Comparison of ENCODE assay signal across 8 mouse cellular contexts in genomic region chr1:170884978-170885561, GRCm38 (mm10). TPM values are rescaled to one million over a fixed set of nuclear protein-coding genes. Genes with fewer than 3 reads are reported as not detected.
DNase-seq lines count a peak whose midpoint lies in the region; ATAC-seq lines count a peak whose summit lies in the region.

Gene Gm26620 (plus strand): TSS chr1:170885065.
Gene Dusp12 (minus strand): TSS chr1:170885540.

- intact Hi-C loops in gastrocnemius, postnatal 14 days (cut with DNase I; ENCODE audit: low total_unique reads), result no loop called here
- intact Hi-C loops in left cerebral cortex, postnatal 10 days (cut with DNase I), result no loop called here

- ATAC-seq in inflammation-experienced regulatory T-cells, adult 6 months, result peak; percentile 97
- ATAC-seq in megakaryocyte progenitor cell, adult 5-6 weeks (replicated peaks; ENCODE audit: poor library complexity), result peak; percentile 98

- peak; percentile 92 for DNase-seq in adrenal gland, adult 2 months
- peak; percentile 96 for DNase-seq in embryo, embryonic 11 days
- peak; percentile 86 for DNase-seq in gastrocnemius, postnatal 14 days
- DNase-seq in left cerebral cortex, postnatal 10 days (ENCODE audit: extremely low spot score in 1 of 2, low spot score in 2 of 2), result peak; percentile 85 to 91
- peak; percentile 94 to 95 for DNase-seq in right cerebral cortex, postnatal 10 days (ENCODE audit: low spot score in 2 of 2)
- DNase-seq in urinary bladder, postnatal 36 days (ENCODE audit: low spot score in 2 of 2), result peak; percentile 72 to 85

RNA-seq across cellular contexts. Expression of gene Gm26620, which starts in this region (rescaled TPM):
- under 1 TPM; 0.62 to 0.72 TPM for total RNA-seq in adrenal gland, adult 2 months (2021)
- polyA plus RNA-seq in adrenal gland, adult 2 months (2012; rRNA removed), result 4.5 and 5.1 TPM in 2 replicates
- total RNA-seq in gastrocnemius, postnatal 14 days (2021), result under 1 TPM in 1 of 2 experiments, not detected in 1; 0.35 TPM
- polyA plus RNA-seq in inflammation-experienced regulatory T-cells, adult 6 months (2017; shearing (Covaris generic)), result under 1 TPM in 1 of 3 experiments, not detected in 2; 0.53 TPM
- under 1 TPM; 0.45 to 0.58 TPM for total RNA-seq in left cerebral cortex, postnatal 10 days (2021)
- total RNA-seq in megakaryocyte progenitor cell, adult 5-6 weeks (2015), result 1.3 TPM in 1 of 2 replicates, not detected in the other
- 0.20 TPM in 1 of 2 replicates, not detected in the other for total RNA-seq in megakaryocyte progenitor cell, adult 5-6 weeks (2017)

RNA-seq across cellular contexts. Expression of gene Dusp12, which starts in this region (rescaled TPM):
- 10 to 100 TPM; 12.9 to 20.6 TPM for total RNA-seq in adrenal gland, adult 2 months (2021)
- polyA plus RNA-seq in adrenal gland, adult 2 months (2012; rRNA removed), result 12.4 and 13.5 TPM in 2 replicates
- total RNA-seq in gastrocnemius, postnatal 14 days (2021), result 1 to 10 TPM; 4.0 to 6.1 TPM
- polyA plus RNA-seq in inflammation-experienced regulatory T-cells, adult 6 months (2017; shearing (Covaris generic)), result 10 to 100 TPM; 11.0 to 16.1 (median 11.7) TPM
- total RNA-seq in left cerebral cortex, postnatal 10 days (2021), result 10 to 100 TPM; 14.9 to 20.4 TPM
- total RNA-seq in megakaryocyte progenitor cell, adult 5-6 weeks (2015), result 17.6 and 19.9 TPM in 2 replicates
- 9.4 and 10.3 TPM in 2 replicates for total RNA-seq in megakaryocyte progenitor cell, adult 5-6 weeks (2017)

Comparison
In these comparisons a context has a peak if more than half of its experiments do, and no peak if none do; other contexts are left out.
1. Peak in every context shown above with its lines: DNase-seq and ATAC-seq.